Mouse (Mus musculus) left cerebral cortex, postnatal 25 days (tissue): ENCODE results near the gene Mecr. TPM values are rescaled to one million over a fixed set of nuclear protein-coding genes. Genes with fewer than 3 reads are reported as not detected.
"Not testable (repeated sequence)": the region's sequence is repeated elsewhere in the genome, so short reads cannot be mapped to it uniquely, and the experiment has no call there.

Experiments
- DNase-seq, 2 experiments: peaks; one replicate each; pipeline ENCODE4 v3.0.0; 2022; ENCODE audit warnings: low spot score in 2 of 2, mixed read lengths in 1 of 2
- intact Hi-C: fragments of 180-260 bp; cut with DNase I; formaldehyde crosslinking; loops from one replicate; pipeline ENCODE4 v1.15.1; 2025
- total RNA-seq, 2 experiments: library from RNA; stranded (reverse); gene quantifications; 2 replicates each; pipeline ENCODE4 v1.2.3; 2021

The Mecr gene
- 10 to 100 TPM; 24.8 to 26.2 TPM for total RNA-seq

GRCm38 (mm10) chr4:131843290-131843743 lies at the start of gene Mecr:
TSS of gene Mecr (plus strand) at chr4:131843470.
- DNase-seq: peak; percentile 94 to 95
- intact Hi-C loops: loop anchor here (10.0 kb wide), 1 partner anchor 1049 kb away; the partner anchor contains the start of gene Sdc3

- intact Hi-C loops: no loop called here
- no peak for DNase-seq
Observed at GRCm38 (mm10) chr4:131796312-131797080, 46.8 kb upstream of the Mecr start.

- intact Hi-C loops: no loop called here
Observed at GRCm38 (mm10) chr4:131797483-131797882, 45.8 kb upstream of the Mecr start.

GRCm38 (mm10) chr4:131797920-131798319 lies 45.4 kb upstream of the Mecr start:
- intact Hi-C loops: no loop called here
- no peak for DNase-seq

More at GRCm38 (mm10) chr4:131797483-131797882, 45.8 kb upstream of the Mecr start:
- no peak for DNase-seq

GRCm38 (mm10) chr4:131798968-131799367 lies 44.3 kb upstream of the Mecr start:
- intact Hi-C loops: no loop called here
- no peak for DNase-seq

- DNase-seq: no peak
- intact Hi-C loops: no loop called here
Observed at GRCm38 (mm10) chr4:131803846-131804245, 39.4 kb upstream of the Mecr start.

GRCm38 (mm10) chr4:131804732-131805131 lies 38.5 kb upstream of the Mecr start:
- intact Hi-C loops, DNase-seq: not testable (repeated sequence)

- intact Hi-C loops: no loop called here
- DNase-seq: peak in 1 of 2 experiments; percentile 58
Observed at GRCm38 (mm10) chr4:131805255-131805654, 38.0 kb upstream of the Mecr start.

- intact Hi-C loops: no loop called here
- DNase-seq: peak in 1 of 2 experiments; percentile 49
Observed at GRCm38 (mm10) chr4:131812458-131812857, 30.8 kb upstream of the Mecr start.

GRCm38 (mm10) chr4:131813798-131814197 lies 29.5 kb upstream of the Mecr start:
- intact Hi-C loops: no loop called here
- DNase-seq: no peak

- intact Hi-C loops: no loop called here
- no peak for DNase-seq
Observed at GRCm38 (mm10) chr4:131814869-131815268, 28.4 kb upstream of the Mecr start.

GRCm38 (mm10) chr4:131815774-131816173 lies 27.5 kb upstream of the Mecr start:
- intact Hi-C loops: no loop called here

GRCm38 (mm10) chr4:131818926-131819325 lies 24.3 kb upstream of the Mecr start:
- intact Hi-C loops: no loop called here
- no peak for DNase-seq

More at GRCm38 (mm10) chr4:131815774-131816173, 27.5 kb upstream of the Mecr start:
- DNase-seq: no peak

- DNase-seq: peak in 1 of 2 experiments; percentile 81
- intact Hi-C loops: no loop called here
Observed at GRCm38 (mm10) chr4:131821161-131821731, 22.0 kb upstream of the Mecr start.

GRCm38 (mm10) chr4:131822583-131822982 lies 20.7 kb upstream of the Mecr start:
- no peak for DNase-seq
- intact Hi-C loops: no loop called here

- intact Hi-C loops: no loop called here
- no peak for DNase-seq
Observed at GRCm38 (mm10) chr4:131824939-131825338, 18.3 kb upstream of the Mecr start.

- DNase-seq: no peak
- intact Hi-C loops: loop anchor here (2.0 kb wide), 1 partner anchor 41 kb away; no protein-coding TSS in a partner anchor
Observed at GRCm38 (mm10) chr4:131825830-131826229, 17.4 kb upstream of the Mecr start.

- intact Hi-C loops: loop anchor here (2.0 kb wide), 1 partner anchor 42 kb away; no protein-coding TSS in a partner anchor
- DNase-seq: no peak
Observed at GRCm38 (mm10) chr4:131826905-131827304, 16.4 kb upstream of the Mecr start.

- intact Hi-C loops: no loop called here
- DNase-seq: no peak
Observed at GRCm38 (mm10) chr4:131829123-131829522, 14.1 kb upstream of the Mecr start.

- intact Hi-C loops: loop anchor here (10.0 kb wide), 1 partner anchor 307 kb away; no protein-coding TSS in a partner anchor
- DNase-seq: no peak
Observed at GRCm38 (mm10) chr4:131831546-131832045, 11.7 kb upstream of the Mecr start.
